Mouse (Mus musculus) adipocyte (in vitro differentiated cells): ENCODE measurements around the gene 1700017N19Rik.
"Not testable (repeated sequence)": the region's sequence is repeated elsewhere in the genome, so short reads cannot be mapped to it uniquely, and the experiment has no call there.

Source experiments
- DNase-seq: peaks from one replicate; pipeline ENCODE4 v3.0.0-alpha.2; 2016; ENCODE audit warnings: low spot score

1700017N19Rik gene

DNA sequence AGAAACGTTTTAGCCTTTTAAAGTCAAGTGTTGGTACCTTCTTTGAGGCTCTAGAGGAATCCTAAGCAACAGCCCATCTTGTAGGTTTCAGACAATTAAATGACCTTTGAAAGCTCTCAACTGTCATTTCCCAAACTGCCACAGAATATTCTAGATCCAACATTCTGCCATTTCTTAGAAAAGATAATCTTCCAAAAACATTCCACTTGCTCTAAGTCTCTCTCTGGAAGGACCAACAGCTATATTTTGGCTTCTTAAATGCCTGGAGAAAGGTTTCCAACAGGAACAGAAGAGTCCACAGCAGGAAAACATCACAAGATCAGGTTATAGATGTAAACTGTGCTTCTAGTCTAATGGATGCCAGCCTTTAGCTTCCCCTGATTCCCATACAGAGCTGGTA, at the start of gene 1700017N19Rik, which contains the start of gene 4930430F08Rik:
TSS of gene 1700017N19Rik (plus strand) at position 162 of the 400 bp plus-strand sequence.
TSS of gene 4930430F08Rik (minus strand) at position 101 of the 400 bp plus-strand sequence.
- no peak for DNase-seq

DNA sequence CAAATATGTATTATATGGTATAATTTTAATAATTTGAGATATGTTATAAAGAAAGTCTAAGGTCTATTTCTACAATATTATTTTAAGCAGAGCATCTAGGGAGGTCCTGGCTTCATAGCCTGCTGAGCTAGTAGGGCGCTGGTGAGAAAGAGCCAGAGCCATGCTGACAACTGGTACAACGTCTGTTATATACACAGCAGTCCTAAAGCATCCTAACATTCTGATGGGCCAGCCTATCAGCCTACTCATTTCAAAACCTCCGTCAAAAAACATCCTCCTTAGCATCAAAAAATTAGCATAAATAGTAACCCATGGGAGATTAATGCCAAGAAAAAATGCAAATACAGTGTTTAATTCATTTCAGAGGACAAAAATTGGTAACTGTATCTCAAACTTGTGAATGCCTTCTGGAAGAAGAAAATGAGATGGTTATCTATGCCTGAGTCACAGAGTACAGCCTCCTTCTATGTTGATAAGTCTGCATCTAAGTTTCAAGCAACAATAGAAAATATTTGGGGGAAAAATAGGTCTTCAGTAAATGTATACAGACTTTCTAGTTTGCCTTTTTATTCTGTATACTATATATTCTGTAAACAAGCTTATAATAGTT, 33.6 kb upstream of the 1700017N19Rik start:
- no peak for DNase-seq

DNA sequence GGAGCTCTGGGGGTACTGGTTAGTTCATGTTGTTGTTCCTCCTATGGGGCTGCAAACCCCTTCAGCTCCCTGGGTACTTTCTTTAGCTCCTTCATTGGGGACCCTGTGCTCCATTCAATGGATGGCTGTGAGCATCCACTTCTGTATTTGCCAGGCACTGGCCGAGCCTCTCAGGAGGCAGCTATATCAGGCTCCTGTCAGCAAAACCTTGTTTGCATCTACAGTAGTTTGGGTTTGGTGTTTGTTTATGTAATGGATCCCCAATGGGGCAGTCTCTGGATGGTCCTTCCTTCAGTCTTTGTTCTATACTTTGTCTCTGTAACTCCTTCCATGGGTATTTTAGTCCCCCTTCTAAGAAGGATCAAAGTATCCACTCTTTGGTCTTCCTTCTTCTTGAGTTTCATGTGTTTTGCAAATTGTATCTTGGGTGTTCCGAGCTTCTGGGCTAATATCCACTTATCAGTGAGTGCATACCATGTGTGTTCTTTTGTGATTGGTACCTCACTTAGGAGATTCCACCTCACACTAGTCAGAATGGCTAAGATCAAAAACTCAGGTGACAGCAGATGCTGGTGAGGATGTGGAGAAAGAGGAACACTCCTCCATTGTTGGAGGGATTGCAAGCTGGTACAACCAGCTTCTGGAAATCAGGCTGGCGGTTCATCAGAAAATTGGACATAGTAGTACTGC, 29.9 kb upstream of the 1700017N19Rik start:
- not testable (repeated sequence) for DNase-seq

DNA sequence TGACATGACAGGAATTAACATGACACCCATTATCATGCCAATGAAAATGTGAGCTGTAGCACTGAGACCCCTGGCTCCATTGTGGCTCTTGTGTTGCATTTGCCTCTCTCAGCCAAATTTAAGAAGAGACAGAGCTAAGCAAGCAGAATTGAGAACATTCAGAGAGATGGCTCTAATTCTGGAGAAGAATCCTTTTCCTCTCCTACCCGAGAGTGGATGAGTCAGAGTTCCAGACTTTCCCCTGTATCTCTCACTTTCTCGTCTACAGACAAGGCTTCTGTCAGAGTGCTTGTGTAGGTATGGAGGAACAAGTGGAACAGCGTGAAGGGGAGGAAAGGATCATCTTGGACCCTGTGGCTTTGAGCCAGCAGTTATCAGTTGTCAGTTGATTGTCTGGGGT, 26.2 kb upstream of the 1700017N19Rik start:
- DNase-seq = no peak

DNA sequence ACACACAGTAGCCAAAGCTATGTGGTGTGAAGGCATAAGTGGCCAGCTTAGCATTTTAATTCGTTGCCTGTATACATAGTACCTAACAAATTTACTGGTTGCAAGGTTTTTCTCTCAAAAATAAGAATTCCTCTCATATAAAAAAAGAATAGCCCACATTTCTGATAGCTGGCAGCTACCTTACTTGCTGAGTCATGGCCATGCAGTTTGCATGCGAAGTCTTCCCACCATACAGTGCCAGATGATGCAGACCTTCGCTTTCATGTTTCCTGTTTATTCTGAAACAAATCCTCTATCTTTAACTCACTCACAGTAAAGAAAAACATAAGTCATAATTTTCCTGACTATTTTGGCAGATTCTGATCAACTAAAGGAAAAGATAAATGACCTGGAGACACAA, 18.6 kb upstream of the 1700017N19Rik start:
- no peak for DNase-seq

DNA sequence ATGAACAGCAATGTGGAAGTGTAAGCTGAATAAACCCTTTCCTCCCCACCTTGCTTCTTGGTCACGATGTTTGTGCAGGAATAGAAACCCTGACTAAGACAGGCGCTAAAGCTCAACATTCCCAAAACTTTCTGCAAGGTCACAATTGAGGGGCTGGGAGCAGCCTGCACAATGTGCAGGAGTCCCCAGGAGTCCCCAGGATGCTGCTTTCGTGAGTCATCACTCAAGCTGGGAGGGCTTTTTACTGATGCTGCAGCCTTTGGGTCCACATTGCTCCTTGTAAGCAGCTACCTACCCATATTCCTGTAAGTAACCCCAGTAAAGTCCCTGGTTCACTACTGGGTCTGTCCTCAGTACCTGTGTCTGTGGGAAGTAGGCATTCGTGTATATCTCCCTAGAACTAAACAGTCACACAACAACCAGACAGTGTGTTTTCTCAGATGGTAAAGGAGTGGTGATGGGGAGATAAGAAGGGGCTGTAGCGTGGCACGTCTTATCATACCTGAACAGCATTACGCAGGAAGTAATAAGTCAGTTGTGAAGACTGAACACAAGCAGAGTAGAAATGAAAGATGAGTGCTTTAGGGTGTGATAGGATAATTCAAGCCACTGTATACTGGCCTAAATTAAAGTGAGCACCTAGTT, 15.7 kb upstream of the 1700017N19Rik start:
- no peak for DNase-seq

DNA sequence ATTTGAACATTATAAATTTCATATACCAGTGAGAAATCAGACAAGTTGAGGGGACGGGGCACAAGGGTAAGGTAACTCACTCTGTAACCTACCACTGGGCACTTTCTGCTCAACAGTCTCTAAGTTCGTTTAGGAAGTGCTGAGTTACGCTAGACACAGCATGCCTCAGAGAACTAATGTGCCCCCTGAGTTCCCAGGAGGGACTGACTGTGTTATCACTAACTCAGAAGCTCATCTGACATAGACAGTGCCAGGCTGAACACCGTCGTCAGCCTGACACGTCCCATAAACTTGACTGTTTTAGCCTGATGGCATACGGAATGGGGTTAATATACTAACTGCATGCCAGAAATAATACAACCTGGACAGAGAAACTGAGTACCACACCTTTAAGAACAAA, 15.0 kb upstream of the 1700017N19Rik start:
- no peak for DNase-seq

DNA sequence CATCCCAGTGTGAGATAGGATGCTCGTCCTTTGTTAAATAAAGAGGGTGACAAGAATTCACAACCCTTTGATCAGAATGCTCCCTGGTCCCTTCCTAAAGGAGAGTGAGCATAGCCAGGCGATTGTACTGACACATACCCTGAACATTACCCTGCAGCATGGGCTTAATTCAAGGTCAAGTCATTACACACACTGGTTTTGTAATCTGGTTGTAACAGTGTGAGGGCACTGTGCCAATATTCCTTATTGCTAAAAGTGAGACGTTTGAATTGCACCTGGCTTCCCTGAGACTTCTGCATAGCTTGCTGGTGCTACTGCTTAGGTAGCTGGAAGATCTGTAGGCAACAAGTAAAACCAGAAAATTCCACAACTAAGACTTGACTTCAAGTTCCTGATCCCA, 6.1 kb upstream of the 1700017N19Rik start:
- DNase-seq = no peak

DNA sequence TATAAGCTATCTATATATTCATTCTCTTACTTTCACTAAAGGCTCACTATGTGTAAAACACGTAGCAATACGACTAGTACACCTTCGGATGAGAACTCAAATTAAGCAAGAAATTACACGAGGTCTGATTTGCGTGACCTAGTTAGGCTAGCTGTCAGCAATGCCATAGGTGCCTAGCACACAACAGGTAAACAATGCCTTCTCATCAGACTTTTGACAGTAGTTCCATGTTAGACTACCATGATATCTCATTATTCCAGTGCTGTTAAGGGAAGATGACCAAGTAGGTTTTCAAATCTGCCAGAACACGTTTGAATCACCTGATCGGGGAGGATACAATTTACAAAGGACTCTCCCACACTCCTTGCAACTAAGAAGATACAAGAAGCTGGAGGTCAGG, 1.8 kb upstream of the 1700017N19Rik start:
- DNase-seq = no peak

DNA sequence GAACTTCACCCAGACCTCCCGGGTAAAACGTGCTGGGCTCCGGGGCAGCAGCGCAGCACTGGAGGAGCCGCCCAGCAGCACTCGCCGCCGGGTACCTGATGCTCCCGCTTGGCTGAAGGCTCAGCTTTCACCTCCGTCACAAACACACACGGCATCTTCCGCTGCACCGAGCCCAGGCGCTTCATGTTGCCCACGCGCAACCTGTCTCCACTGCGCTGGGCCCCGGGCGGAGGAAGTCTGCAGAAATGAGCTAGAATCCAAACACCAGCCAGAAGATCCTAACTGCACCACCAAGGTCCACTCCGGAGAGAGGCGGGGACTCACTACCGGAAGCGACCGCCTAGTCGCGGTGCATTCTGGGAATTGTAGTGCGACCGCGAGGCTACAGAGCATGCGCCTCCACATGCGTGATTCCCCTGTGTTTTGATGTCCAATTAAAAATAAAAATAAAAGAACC, 1.3 kb upstream of the 1700017N19Rik start:
- DNase-seq = peak; percentile 84

DNA sequence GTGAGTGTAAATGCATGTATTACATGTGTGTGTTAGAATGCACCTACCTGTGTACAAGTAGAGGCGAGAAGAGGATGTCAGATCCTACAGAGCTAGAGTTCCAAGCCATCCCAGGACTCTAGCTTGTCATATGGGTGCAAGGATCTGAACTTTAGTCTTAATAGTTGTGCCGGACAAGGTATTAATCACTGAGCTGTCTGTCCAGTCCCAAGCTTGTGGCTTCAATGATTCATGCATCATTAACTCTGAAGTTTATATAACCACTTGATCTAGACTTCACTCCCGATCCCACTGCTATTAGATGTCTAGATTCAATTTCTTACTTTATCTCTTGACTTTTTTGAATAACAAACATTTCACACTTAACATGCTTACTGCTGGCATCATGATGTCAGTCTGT, 8.1 kb downstream of the 1700017N19Rik start:
- DNase-seq = no peak

DNA sequence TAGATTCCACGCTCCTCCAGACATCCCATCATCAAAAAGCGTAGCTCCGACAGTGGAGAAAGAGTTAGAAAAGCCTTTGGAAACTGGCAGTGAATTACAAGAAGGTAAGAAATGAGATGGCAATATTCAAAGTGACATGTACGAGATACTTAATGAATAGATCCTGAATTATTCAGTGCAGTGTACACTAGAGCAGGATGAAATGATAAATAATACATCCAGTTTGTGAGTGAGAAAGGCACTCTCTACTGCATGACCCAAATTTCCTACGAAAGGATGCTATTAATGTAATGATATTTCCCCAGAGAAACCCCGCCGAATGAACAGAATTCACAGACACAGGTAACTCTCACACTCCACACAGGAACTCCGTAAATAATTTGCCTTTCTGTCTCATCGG, 13.2 kb downstream of the 1700017N19Rik start:
- DNase-seq = no peak

DNA sequence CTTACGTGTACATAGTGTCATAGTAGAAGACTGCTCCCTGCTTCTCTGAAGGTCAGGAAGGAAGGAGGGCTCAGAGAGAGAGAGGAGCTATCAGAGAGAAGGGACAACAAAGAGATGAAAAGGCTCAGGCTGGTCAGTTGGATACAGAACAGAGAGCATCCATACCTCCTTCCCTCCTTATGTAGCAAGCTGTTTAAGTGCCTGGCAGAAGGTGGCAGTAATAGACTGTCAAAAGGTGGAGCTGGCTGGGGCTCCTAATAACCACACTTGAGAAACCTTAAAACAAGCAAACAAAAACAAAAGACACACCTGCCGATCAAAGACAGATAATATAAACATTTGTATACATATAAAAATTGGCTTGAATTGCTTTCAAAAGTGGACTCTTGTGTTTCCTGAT, 14.0 kb downstream of the 1700017N19Rik start:
- no peak for DNase-seq

DNA sequence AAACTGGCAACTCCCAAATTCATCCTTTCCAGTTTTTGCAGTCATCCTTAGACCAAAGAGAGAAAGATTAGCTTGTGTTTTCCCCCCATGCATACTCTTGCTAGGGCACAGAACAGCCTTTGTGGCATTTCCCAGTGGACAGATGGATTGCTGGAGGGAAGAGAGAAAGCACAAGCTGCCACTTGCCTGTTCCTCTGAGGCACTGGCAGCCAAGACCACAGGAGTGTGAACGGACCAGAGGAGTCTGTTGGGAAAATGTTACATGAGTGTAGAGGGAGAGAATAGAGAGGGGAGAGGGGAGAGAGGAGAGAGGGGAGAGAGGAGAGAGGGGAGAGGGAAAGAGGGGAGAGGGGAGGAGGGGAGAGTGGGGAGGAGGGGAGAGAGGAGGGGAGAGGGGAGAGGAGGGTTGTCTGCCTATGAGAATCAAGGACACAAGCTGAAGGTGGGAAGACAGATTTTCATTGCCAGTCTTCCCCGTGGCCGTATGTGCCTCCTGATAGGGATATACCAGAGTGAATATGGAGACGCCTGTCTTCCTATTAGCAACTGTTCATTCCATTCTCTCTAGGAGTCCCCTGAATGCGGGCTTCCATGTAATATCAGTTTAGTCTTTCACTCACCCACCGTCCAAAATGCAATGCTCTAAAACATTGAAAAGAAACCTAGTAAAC, 27.1 kb downstream of the 1700017N19Rik start:
- no peak for DNase-seq

DNA sequence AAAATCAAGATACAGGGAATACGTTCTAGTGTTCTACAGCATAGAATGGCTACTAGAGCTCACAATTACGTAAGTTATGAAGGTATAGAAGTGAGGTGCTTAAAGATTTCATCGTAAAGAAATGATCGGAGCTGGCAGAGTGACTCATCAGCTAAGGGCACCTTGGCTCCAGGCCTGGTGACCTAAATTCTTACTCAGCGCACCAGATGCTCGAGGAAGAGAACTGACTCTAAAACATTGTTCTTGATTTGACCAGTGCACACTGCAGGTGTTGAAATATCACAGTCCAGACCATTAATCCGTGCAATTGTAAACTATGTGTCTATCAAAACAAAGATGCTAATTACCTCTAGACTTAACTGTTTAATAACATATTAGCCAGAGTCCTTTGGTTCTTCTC, 29.2 kb downstream of the 1700017N19Rik start:
- DNase-seq = no peak

DNA sequence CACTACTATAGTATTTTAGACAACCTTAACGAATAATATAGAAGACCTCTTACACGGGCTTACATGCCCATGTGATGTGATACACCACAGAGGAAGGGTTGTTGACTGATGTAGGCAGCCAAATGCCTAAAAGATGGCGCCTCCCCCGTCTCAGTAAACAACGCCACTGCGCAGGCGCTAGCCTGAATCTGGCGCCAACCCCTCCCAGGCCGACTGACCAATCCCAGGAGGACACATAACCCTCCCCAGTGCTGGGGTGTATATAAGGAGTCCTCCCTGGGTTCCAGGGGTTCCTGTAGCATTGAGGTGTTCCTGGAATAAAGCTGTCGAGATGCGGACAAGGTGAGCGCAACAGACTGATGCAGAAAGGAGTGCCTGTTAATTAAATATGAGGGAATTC, 29.8 kb downstream of the 1700017N19Rik start:
- DNase-seq = no peak

DNA sequence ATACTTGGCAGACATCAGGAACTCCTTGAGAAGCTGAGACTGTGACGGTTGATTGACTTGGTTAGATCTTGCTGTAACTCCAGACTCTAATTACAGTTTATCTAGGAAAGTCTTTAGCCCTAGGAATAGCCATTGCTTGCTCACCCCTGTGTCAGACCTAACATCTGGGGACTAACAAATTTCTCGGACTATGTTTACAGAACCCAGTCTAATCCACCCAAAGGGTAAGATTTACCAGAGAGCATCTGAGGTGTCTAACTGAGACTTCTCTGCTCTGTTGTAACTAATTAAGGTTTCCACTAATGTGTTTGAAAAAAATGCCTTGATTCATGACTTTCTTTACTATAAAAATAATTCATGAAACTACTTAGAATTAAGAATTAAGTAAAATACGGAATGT, 32.2 kb downstream of the 1700017N19Rik start:
- no peak for DNase-seq

DNA sequence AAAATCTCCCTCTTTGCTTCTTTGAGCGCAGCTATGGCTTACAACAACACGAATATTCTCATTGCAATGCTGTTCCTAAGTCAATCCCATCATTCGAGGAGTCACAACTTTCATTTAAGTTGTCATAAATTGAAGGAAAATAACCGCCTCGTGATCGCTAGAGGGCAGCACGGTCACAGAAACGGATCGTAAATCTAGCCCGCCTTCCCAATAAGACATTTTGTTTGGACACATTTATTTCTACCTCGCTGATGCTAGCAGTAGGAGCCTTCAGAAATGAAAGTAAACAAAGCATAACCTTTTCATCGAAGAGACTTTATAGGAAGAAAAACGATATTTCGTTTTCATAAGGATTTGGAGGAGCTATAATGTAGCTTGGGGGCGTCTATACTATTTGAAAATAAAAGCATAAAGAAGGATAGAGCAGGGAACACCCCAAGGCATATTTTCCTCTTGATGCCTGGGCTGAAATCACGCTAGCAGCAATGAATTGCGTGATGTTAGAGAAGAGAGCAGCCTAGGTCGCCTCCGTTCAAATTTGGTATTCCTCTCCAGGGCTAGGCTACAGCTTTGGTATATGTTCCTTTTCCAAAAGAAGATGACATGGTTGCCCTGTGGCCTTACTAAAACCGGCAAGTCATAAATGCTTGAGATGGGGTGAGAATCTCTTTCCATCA, 39.6 kb downstream of the 1700017N19Rik start:
- DNase-seq = peak; percentile 62

DNA sequence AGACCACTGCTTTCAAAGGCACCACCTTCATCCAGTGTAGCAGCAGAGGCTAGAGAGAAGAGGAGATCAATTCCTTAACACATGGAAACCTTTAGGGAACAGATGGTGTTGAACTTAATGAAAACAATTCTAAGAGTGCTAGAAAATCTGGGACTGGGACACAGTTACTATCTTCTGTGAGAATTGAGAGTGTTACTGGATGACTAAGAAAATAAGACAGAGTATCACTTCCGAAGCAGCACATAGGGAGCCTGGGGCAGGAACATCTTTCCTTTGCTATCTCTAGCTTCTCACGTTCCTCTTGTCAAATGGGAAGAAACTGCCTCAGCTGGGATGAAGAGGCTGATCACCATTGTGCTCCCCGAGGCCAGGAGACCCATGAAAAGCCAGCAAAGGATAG, 52.6 kb downstream of the 1700017N19Rik start:
- DNase-seq = no peak

DNA sequence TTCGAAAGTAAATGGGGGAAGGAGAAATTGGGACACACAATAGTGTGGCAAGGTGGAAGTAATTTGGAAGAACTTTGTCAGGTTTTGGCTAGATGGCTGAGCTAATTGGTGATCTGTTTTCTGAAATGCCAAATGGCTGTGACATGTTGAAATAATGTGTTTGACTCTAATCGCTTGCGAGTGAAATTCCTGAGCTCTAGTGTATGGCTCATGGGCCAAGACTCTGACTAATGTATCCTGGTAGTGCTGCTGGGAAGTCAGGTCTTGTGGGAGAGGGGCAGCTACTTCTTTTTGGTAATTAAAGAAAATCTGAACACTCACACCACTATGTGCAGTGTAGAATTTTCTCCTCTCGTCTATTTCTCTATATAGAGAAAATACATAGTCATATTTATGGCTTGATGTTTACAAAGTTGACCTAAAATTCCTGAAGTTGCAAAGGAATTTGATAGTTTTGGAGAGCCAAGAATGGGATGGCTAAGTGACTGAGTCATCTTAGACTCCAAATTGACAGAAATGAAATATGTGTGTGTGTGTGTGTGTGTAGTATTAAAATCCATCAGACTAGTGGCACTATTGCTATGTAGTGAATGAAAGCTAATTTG, 55.1 kb downstream of the 1700017N19Rik start:
- DNase-seq = no peak

DNA sequence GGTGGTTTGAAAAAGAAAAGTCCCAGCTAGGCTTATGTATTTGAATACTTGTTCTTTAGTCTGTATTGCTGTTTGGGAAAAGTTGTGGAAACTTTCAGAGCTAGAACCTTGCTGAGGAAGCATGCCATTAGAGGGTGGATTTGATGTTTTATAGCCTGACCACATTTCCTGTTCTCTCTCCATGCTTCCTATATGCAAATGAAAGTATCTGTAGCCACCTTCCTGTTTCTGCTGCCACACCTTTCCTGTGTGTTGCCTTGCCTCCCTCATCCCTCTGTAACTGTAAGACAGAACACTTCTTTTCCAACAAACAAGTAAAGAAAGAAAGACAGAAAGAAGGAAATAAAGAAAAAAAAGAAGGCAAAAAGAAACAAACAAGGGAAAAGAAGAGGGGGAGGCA, 63.9 kb downstream of the 1700017N19Rik start:
- DNase-seq = no peak
